Mouse (Mus musculus) kidney, adult 2 months (tissue): ENCODE data around the gene Gzmd.

ENCODE experiments used
- CTCF ChIP-seq: fragments of 200-500 bp; conservative IDR thresholded peaks from 2 replicates; pipeline ENCODE4 v1.5.1; 2011; ENCODE audit warnings: low read depth, mild to moderate bottlenecking, control low read depth, low read length, moderate library complexity, mixed read lengths; ENCODE audit not compliant: insufficient read depth, insufficient read length
- POLR2A ChIP-seq: fragments of 200-500 bp; IDR thresholded peaks from one replicate; pipeline ENCODE4 v1.6.1; 2011; ENCODE audit warnings: low read depth, low read length, control low read depth

DNA sequence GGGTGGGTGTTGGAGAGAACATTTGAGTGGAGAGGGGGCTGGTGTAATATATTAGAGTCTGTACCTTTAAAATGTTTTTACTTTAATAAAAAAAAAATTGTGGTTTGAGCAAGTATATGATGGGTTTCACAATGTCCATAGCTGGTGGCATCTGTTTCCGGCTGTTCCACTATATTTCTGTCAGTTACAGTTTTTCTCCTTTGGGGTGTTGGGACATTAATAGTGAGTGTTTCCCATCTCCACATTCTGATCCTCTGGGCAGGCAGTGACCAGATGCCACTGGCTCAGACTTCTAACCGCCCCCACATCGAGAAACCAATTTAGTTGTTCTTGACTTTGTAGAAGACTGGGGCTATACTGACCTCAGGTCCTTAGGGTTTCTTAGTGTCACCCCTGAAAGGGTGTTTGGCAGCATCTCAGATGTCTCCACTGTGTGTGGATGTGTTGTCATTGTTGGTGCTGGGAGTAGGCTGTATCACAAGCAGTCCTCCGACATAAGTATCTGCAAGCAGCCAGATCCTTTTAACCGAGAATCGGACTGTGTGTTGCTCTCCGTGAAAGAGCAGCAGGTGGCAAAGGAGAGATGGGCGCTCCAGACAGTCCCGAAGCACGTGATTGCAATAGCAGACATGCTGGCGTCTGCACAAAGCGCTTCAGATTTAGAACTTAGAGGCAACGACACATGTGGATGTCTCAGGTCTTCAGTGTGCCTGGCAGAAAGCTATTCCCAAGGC is 26.8 kb downstream of the Gzmd start:
- no peak for TF ChIP-seq POLR2A
- TF ChIP-seq CTCF: no peak
